Comparison of ENCODE assay signal across 25 mouse cellular contexts in genomic region chr10:70402006-70402405, GRCm38 (mm10). TPM values are rescaled to one million over a fixed set of nuclear protein-coding genes. Genes with fewer than 3 reads are reported as not detected.
"Had no signal": no experiment of that assay in that cellular context is flagged by ENCODE, and none has a peak within 500 bp of the region (broad histone marks: within the 10 kb centered on the region; RNA-seq: fewer than 3 reads in every experiment).

No protein-coding gene starts in this region.

- H3K27me3 ChIP-seq: heart, embryonic 13.5 days; heart, embryonic 15.5 days; hindbrain, embryonic 12.5 days; intestine, embryonic 15.5 days; limb, embryonic 12.5 days; liver, embryonic 13.5 days; liver, embryonic 15.5 days had no signal

- H3K27ac ChIP-seq: heart, embryonic 13.5 days; heart, embryonic 15.5 days; hindbrain, embryonic 12.5 days; hindbrain, embryonic 14.5 days; intestine, embryonic 15.5 days; layer of hippocampus, adult 2 months; left cerebral cortex, adult 2 months; limb, embryonic 10.5 days; limb, embryonic 12.5 days; liver, embryonic 13.5 days; liver, embryonic 15.5 days had no signal

- H3K36me3 ChIP-seq: heart, embryonic 13.5 days; heart, embryonic 15.5 days; hindbrain, embryonic 12.5 days; intestine, embryonic 15.5 days; limb, embryonic 10.5 days; limb, embryonic 12.5 days; liver, embryonic 13.5 days; liver, embryonic 15.5 days had no signal

- H3K4me1 ChIP-seq: hindbrain, embryonic 12.5 days; intestine, embryonic 15.5 days; limb, embryonic 10.5 days; limb, embryonic 12.5 days; liver, embryonic 13.5 days; liver, embryonic 15.5 days had no signal

- H3K9me3 ChIP-seq: heart, embryonic 15.5 days; hindbrain, embryonic 12.5 days; intestine, embryonic 15.5 days; limb, embryonic 10.5 days had no signal

- DNase-seq: gastrocnemius, postnatal 14 days; gastrocnemius, postnatal 36 days; heart, adult 18-20 months; heart, postnatal 14 days; heart, postnatal 36 days; kidney, adult 18-20 months; kidney, adult 8-10 months; kidney, postnatal 10 days; kidney, postnatal 25 days; kidney, postnatal 4 days; liver; liver, embryonic 13.5 days had no signal

- H3K4me3 ChIP-seq: heart, embryonic 13.5 days; heart, embryonic 15.5 days; hindbrain, embryonic 12.5 days; intestine, embryonic 15.5 days; layer of hippocampus, adult 2 months; left cerebral cortex, adult 2 months; limb, embryonic 10.5 days; limb, embryonic 12.5 days; liver, embryonic 13.5 days; liver, embryonic 15.5 days had no signal

- ATAC-seq: hindbrain, embryonic 16.5 days; inflammation-experienced regulatory T-cells, adult 6 months; intestine, embryonic 15.5 days; intestine, postnatal 0 days had no signal

RNA-seq across cellular contexts. Expression of gene Fam13c, which starts 38.3 kb away (rescaled TPM):
- polyA plus RNA-seq: inflammation-experienced regulatory T-cells, adult 6 months had no signal
